Mouse (Mus musculus): ENCODE measurements at regions not wholly inside any gene's neighbourhood (a gene's known extent, or its start where the extent isn't known, plus 50 kb on each side); places are given as distances from the start of the nearest gene placed in this dataset.

GRCm38 (mm10) chr2:75149562-75149961 is 324.0 kb downstream of the Mtx2 start:
- WGBS: 5% methylated on average over 12 of the region's 12 CpGs
- Histone ChIP-seq H3K9me3 (ENCODE audit: control insufficient read depth, low read length) (no peaks in the 10 kb centered on the region), H3K4me3 (ENCODE audit: low read length) (peak overlapping the region; percentile 25), H3K4me1 (replicated peaks; ENCODE audit: control insufficient read depth, insufficient read depth, low read length) (peaks cover 6% of the 10 kb centered on the region; the same call in 1 of the 2 replicates), H3K27ac (ENCODE audit: low read length) (no peak overlapping the region), H3K4me2 (ENCODE audit: low read depth, low read length) (peak overlapping the region; percentile 52), H3K27me3 (ENCODE audit: control insufficient read depth, insufficient read depth, low read depth, low read length) (peaks cover 20% of the 10 kb centered on the region), H3K36me3 (ENCODE audit: control insufficient read depth, insufficient read depth, low read length) (no peaks in the 10 kb centered on the region), H3K9ac (ENCODE audit: low read length) (no peak overlapping the region)
- ATAC-seq (ENCODE audit: low read depth): peak; percentile 41; the same call in 1 of the 2 replicates

- Histone ChIP-seq H3K9me3 (ENCODE audit: control insufficient read depth, low read length) (no peaks in the 10 kb centered on the region), H3K4me1 (replicated peaks; ENCODE audit: control insufficient read depth, insufficient read depth, low read length) (peaks cover 6% of the 10 kb centered on the region; the same call in 1 of the 2 replicates), H3K9ac (ENCODE audit: low read length) (no peak overlapping the region), H3K27ac (ENCODE audit: low read length) (no peak overlapping the region), H3K4me2 (ENCODE audit: low read depth, low read length) (no peak overlapping the region), H3K27me3 (ENCODE audit: control insufficient read depth, insufficient read depth, low read depth, low read length) (peaks cover 18% of the 10 kb centered on the region), H3K36me3 (ENCODE audit: control insufficient read depth, insufficient read depth, low read length) (no peaks in the 10 kb centered on the region), H3K4me3 (ENCODE audit: low read length) (no peak overlapping the region)
- WGBS: 3% methylated on average over 6 of the region's 6 CpGs
- no peak for ATAC-seq (ENCODE audit: low read depth)
Observed at GRCm38 (mm10) chr2:75150986-75151385, 325.4 kb downstream of the Mtx2 start.

- 82% methylated on average over 8 of the region's 8 CpGs for WGBS
- Histone ChIP-seq H3K9ac (ENCODE audit: low read length) (no peak overlapping the region), H3K9me3 (ENCODE audit: control insufficient read depth, low read length) (no peaks in the 10 kb centered on the region), H3K4me2 (ENCODE audit: low read depth, low read length) (no peak overlapping the region), H3K36me3 (ENCODE audit: control insufficient read depth, insufficient read depth, low read length) (no peaks in the 10 kb centered on the region), H3K4me1 (replicated peaks; ENCODE audit: control insufficient read depth, insufficient read depth, low read length) (peaks cover 6% of the 10 kb centered on the region; the same call in 1 of the 2 replicates), H3K27ac (ENCODE audit: low read length) (no peak overlapping the region), H3K27me3 (ENCODE audit: control insufficient read depth, insufficient read depth, low read depth, low read length) (peaks cover 14% of the 10 kb centered on the region), H3K4me3 (ENCODE audit: low read length) (no peak overlapping the region)
- no peak for ATAC-seq (ENCODE audit: low read depth)
Observed at GRCm38 (mm10) chr2:75151519-75151918, 325.9 kb downstream of the Mtx2 start.

- H3K4me2 ChIP-seq (ENCODE audit: low read depth, low read length): no peak overlapping the region
- no peak overlapping the region for H3K27ac ChIP-seq (ENCODE audit: low read length)
- H3K4me3 ChIP-seq (ENCODE audit: low read length): no peak overlapping the region
- H3K9me3 ChIP-seq (ENCODE audit: control insufficient read depth, low read length): no peaks in the 10 kb centered on the region
- 32% methylated on average over 6 of the region's 6 CpGs for WGBS
- ATAC-seq (ENCODE audit: low read depth): no peak
- no peaks in the 10 kb centered on the region for H3K36me3 ChIP-seq (ENCODE audit: control insufficient read depth, insufficient read depth, low read length)
- H3K27me3 ChIP-seq (ENCODE audit: control insufficient read depth, insufficient read depth, low read depth, low read length): peaks cover 11% of the 10 kb centered on the region
- H3K4me1 ChIP-seq (replicated peaks; ENCODE audit: control insufficient read depth, insufficient read depth, low read length): peaks cover 6% of the 10 kb centered on the region; the same call in 1 of the 2 replicates
- no peak overlapping the region for H3K9ac ChIP-seq (ENCODE audit: low read length)
Observed at GRCm38 (mm10) chr2:75152477-75152990, 326.9 kb downstream of the Mtx2 start.

- Histone ChIP-seq H3K27ac (ENCODE audit: low read length) (no peak overlapping the region), H3K9me3 (ENCODE audit: control insufficient read depth, low read length) (no peaks in the 10 kb centered on the region), H3K4me3 (ENCODE audit: low read length) (0 out of 2 replicates have a peak overlapping the region, but pooled peaks have one; percentile 14), H3K9ac (ENCODE audit: low read length) (no peak overlapping the region), H3K27me3 (ENCODE audit: control insufficient read depth, insufficient read depth, low read depth, low read length) (peaks cover 6% of the 10 kb centered on the region), H3K4me1 (replicated peaks; ENCODE audit: control insufficient read depth, insufficient read depth, low read length) (peaks cover 6% of the 10 kb centered on the region; the same call in 1 of the 2 replicates), H3K36me3 (ENCODE audit: control insufficient read depth, insufficient read depth, low read length) (no peaks in the 10 kb centered on the region), H3K4me2 (ENCODE audit: low read depth, low read length) (peak overlapping the region; percentile 19; the same call in 1 of the 2 replicates)
- ATAC-seq (ENCODE audit: low read depth): no peak
- 44% methylated on average over 3 of the region's 3 CpGs for WGBS
Observed at GRCm38 (mm10) chr2:75154448-75154847, 328.8 kb downstream of the Mtx2 start.

- 46% methylated on average over 3 of the region's 3 CpGs for WGBS
- no peak for ATAC-seq (ENCODE audit: low read depth)
- Histone ChIP-seq H3K36me3 (ENCODE audit: control insufficient read depth, insufficient read depth, low read length) (no peaks in the 10 kb centered on the region), H3K9me3 (ENCODE audit: control insufficient read depth, low read length) (no peaks in the 10 kb centered on the region), H3K9ac (ENCODE audit: low read length) (no peak overlapping the region), H3K27me3 (ENCODE audit: control insufficient read depth, insufficient read depth, low read depth, low read length) (no peaks in the 10 kb centered on the region), H3K27ac (ENCODE audit: low read length) (no peak overlapping the region), H3K4me2 (ENCODE audit: low read depth, low read length) (no peak overlapping the region), H3K4me1 (replicated peaks; ENCODE audit: control insufficient read depth, insufficient read depth, low read length) (no peaks in the 10 kb centered on the region; the same call in 1 of the 2 replicates), H3K4me3 (ENCODE audit: low read length) (no peak overlapping the region)
Observed at GRCm38 (mm10) chr2:75158581-75158980, 333.0 kb downstream of the Mtx2 start.

- H3K4me1 ChIP-seq (replicated peaks; ENCODE audit: control insufficient read depth, insufficient read depth, low read length): no peaks in the 10 kb centered on the region
- no peaks in the 10 kb centered on the region for H3K9me3 ChIP-seq (ENCODE audit: control insufficient read depth, low read length)
- no peak overlapping the region for H3K27ac ChIP-seq (ENCODE audit: low read length)
- H3K4me2 ChIP-seq (ENCODE audit: low read depth, low read length): no peak overlapping the region
- no peaks in the 10 kb centered on the region for H3K36me3 ChIP-seq (ENCODE audit: control insufficient read depth, insufficient read depth, low read length)
- 89% methylated on average over 14 of the region's 14 CpGs for WGBS
- no peak overlapping the region for H3K4me3 ChIP-seq (ENCODE audit: low read length)
- H3K9ac ChIP-seq (ENCODE audit: low read length): no peak overlapping the region
- no peak for ATAC-seq (ENCODE audit: low read depth)
- no peaks in the 10 kb centered on the region for H3K27me3 ChIP-seq (ENCODE audit: control insufficient read depth, insufficient read depth, low read depth, low read length)
Observed at GRCm38 (mm10) chr2:75161075-75161474, 335.5 kb downstream of the Mtx2 start.

- no peaks in the 10 kb centered on the region for H3K4me1 ChIP-seq (replicated peaks; ENCODE audit: control insufficient read depth, insufficient read depth, low read length)
- no peaks in the 10 kb centered on the region for H3K27me3 ChIP-seq (ENCODE audit: control insufficient read depth, insufficient read depth, low read depth, low read length)
- 75% methylated on average over 4 of the region's 4 CpGs for WGBS
- no peak overlapping the region for H3K27ac ChIP-seq (ENCODE audit: low read length)
- H3K36me3 ChIP-seq (ENCODE audit: control insufficient read depth, insufficient read depth, low read length): no peaks in the 10 kb centered on the region
- ATAC-seq (ENCODE audit: low read depth): no peak
- no peak overlapping the region for H3K4me2 ChIP-seq (ENCODE audit: low read depth, low read length)
- H3K9me3 ChIP-seq (ENCODE audit: control insufficient read depth, low read length): no peaks in the 10 kb centered on the region
- no peak overlapping the region for H3K9ac ChIP-seq (ENCODE audit: low read length)
- no peak overlapping the region for H3K4me3 ChIP-seq (ENCODE audit: low read length)
Observed at GRCm38 (mm10) chr2:75164987-75165386, 339.4 kb downstream of the Mtx2 start.

- no peaks in the 10 kb centered on the region for H3K9me3 ChIP-seq (ENCODE audit: control insufficient read depth, low read length)
- no peak for ATAC-seq (ENCODE audit: low read depth)
- no peak overlapping the region for H3K4me3 ChIP-seq (ENCODE audit: low read length)
- H3K36me3 ChIP-seq (ENCODE audit: control insufficient read depth, insufficient read depth, low read length): no peaks in the 10 kb centered on the region
- no peak overlapping the region for H3K27ac ChIP-seq (ENCODE audit: low read length)
- H3K4me1 ChIP-seq (replicated peaks; ENCODE audit: control insufficient read depth, insufficient read depth, low read length): no peaks in the 10 kb centered on the region
- 79% methylated on average over 5 of the region's 5 CpGs for WGBS
- no peak overlapping the region for H3K4me2 ChIP-seq (ENCODE audit: low read depth, low read length)
- H3K27me3 ChIP-seq (ENCODE audit: control insufficient read depth, insufficient read depth, low read depth, low read length): no peaks in the 10 kb centered on the region
- no peak overlapping the region for H3K9ac ChIP-seq (ENCODE audit: low read length)
Observed at GRCm38 (mm10) chr2:75176267-75176666, 350.7 kb downstream of the Mtx2 start.

GRCm38 (mm10) chr2:75183293-75183692 is 357.7 kb downstream of the Mtx2 start:
- no peak overlapping the region for H3K9ac ChIP-seq (ENCODE audit: low read length)
- no peak overlapping the region for H3K27ac ChIP-seq (ENCODE audit: low read length)
- no peak overlapping the region for H3K4me2 ChIP-seq (ENCODE audit: low read depth, low read length)
- no peaks in the 10 kb centered on the region for H3K36me3 ChIP-seq (ENCODE audit: control insufficient read depth, insufficient read depth, low read length)
- H3K4me1 ChIP-seq (replicated peaks; ENCODE audit: control insufficient read depth, insufficient read depth, low read length): no peaks in the 10 kb centered on the region
- H3K27me3 ChIP-seq (ENCODE audit: control insufficient read depth, insufficient read depth, low read depth, low read length): no peaks in the 10 kb centered on the region
- 34% methylated on average over 4 of the region's 4 CpGs for WGBS
- no peak for ATAC-seq (ENCODE audit: low read depth)
- H3K4me3 ChIP-seq (ENCODE audit: low read length): no peak overlapping the region
- no peaks in the 10 kb centered on the region for H3K9me3 ChIP-seq (ENCODE audit: control insufficient read depth, low read length)

Measured in lung, embryonic 16.5 days (tissue).